Mouse (Mus musculus) midbrain, embryonic 16.5 days (tissue): ENCODE measurements around the gene Pfdn4. TPM values are rescaled to one million over a fixed set of nuclear protein-coding genes. Genes with fewer than 3 reads are reported as not detected.

Experiments used
- ATAC-seq: fragments of 200-750 bp; cut with Nextera tagmentation; 2 replicates; pipeline ENCODE4 v1.8.0; 2017; ENCODE audit warnings: moderate TSS enrichment
- H3K27ac ChIP-seq: fragments of 300-500 bp; sonication (generic); 2 replicates; pipeline ENCODE4 v1.5.1; 2014; ENCODE audit warnings: mild to moderate bottlenecking, low read length, mixed read lengths
- H3K27me3 ChIP-seq: fragments of 300-500 bp; sonication (generic); 2 replicates; pipeline ENCODE4 v1.6.1; 2014; ENCODE audit warnings: low read depth, low read length, mixed read lengths; ENCODE audit not compliant: control insufficient read depth, insufficient read depth
- H3K36me3 ChIP-seq: fragments of 300-500 bp; sonication (generic); 2 replicates; pipeline ENCODE4 v1.6.1; 2014; ENCODE audit warnings: mild to moderate bottlenecking, low read length, moderate library complexity, mixed read lengths; ENCODE audit not compliant: control insufficient read depth, insufficient read depth
- H3K4me1 ChIP-seq: fragments of 300-500 bp; sonication (generic); 2 replicates; pipeline ENCODE4 v1.6.1; 2014; ENCODE audit warnings: mild to moderate bottlenecking, low read length, mixed read lengths; ENCODE audit not compliant: control insufficient read depth, insufficient read depth
- H3K4me2 ChIP-seq: fragments of 300-500 bp; sonication (generic); 2 replicates; pipeline ENCODE4 v1.6.1; 2014; ENCODE audit warnings: mild to moderate bottlenecking, low read length, mixed read lengths
- H3K4me3 ChIP-seq: fragments of 300-500 bp; sonication (generic); 2 replicates; pipeline ENCODE4 v1.5.1; 2014; ENCODE audit warnings: low read depth, mild to moderate bottlenecking, low read length, moderate library complexity, mixed read lengths
- H3K9ac ChIP-seq: fragments of 300-500 bp; sonication (generic); 2 replicates; pipeline ENCODE4 v1.6.1; 2014; ENCODE audit warnings: low read depth, low read length, mixed read lengths
- H3K9me3 ChIP-seq: fragments of 300-500 bp; sonication (generic); replicated peaks from 2 replicates; pipeline ENCODE4 v1.6.1; 2014; ENCODE audit warnings: mild to moderate bottlenecking, low read length, mixed read lengths; ENCODE audit not compliant: control insufficient read depth, poor library complexity, severe bottlenecking
- WGBS: fragments of 180-500 bp; shearing (Covaris S2); extraction: QIAGEN DNeasy Blood & Tissue Kit; methylation state at CpG from one replicate; pipeline ENCODE4 v1.1.7; 2014; 5-methylcytosine and 5-hydroxymethylcytosine counted together
- polyA plus RNA-seq: library from polyadenylated mRNA; unstranded; fragments of >200 nt; fragmentation: Nextera tagmentation; extraction: Ambion mirVana; gene quantifications from 2 replicates; pipeline ENCODE4 v1.2.1, GENCODE M21; 2015

The Pfdn4 gene
- polyA plus RNA-seq, 1 experiment from 2014 or later, result 133 TPM

DNA sequence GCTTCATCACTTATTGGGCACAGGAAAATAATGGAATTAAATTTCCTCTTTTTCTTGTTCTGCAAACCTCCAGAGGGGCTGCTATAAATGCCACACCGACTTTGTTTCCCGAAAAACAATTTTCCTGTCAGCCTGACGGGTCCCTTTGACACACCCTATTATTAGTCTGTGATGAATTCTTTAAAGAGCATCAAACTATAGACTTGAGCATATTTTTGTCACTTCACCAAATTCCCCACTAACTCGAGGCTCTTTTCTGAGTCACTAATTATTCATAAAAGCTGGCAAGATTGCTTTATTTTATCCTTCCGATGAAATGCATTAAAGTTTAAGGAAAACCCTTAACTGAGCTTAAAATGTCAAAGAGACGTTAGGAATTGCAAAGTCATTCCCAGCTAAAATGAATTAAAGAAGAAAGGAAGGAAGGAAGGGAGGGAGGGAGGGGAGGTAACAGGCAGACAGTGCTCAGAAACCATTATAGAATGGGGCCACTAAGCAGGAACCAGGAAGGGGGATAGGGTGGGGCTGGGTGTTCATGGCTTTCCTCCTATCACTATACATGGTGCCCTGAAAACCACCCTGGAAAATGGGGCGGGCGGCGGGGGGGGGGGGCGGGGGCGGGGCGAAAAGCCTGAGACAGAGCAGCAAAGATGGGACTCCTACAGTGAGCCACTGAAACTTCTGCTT is 38.0 kb downstream of the Pfdn4 start:
- 53% methylated on average over 12 of the region's 12 CpGs for WGBS

DNA sequence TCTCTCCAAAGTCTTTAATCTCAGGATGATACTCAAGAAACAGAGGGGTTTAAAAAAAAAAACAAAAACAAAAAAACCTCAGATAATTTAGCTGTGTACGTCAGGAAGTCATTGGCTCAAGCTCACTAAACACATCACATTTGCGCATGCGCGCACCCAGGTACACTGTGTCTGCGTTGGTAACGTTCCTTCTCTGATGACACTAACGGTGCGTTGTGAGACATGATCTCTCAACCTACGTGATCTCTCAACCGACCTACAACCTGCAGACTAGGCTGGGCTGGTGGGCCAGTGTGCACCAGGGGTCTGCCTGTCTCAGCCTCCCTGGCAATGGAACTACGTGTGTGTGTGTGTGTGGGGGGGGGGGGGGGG is 38.6 kb downstream of the Pfdn4 start:
- H3K36me3 ChIP-seq, result no peaks in the 10 kb centered on the region
- H3K4me3 ChIP-seq, result no peak overlapping the region
- no peak overlapping the region for H3K9ac ChIP-seq
- WGBS, result 94% methylated on average over 11 of the region's 11 CpGs
- H3K27ac ChIP-seq, result no peak overlapping the region
- no peak overlapping the region for H3K4me2 ChIP-seq
- no peaks in the 10 kb centered on the region for H3K27me3 ChIP-seq
- no peak for ATAC-seq
- peaks cover 3% of the 10 kb centered on the region; the same call in 1 of the 2 replicates for H3K4me1 ChIP-seq
- no peaks in the 10 kb centered on the region for H3K9me3 ChIP-seq

More for the DNA sequence above, 38.0 kb downstream of the Pfdn4 start:
- no peaks in the 10 kb centered on the region for H3K9me3 ChIP-seq
- H3K27me3 ChIP-seq, result no peaks in the 10 kb centered on the region
- H3K36me3 ChIP-seq, result no peaks in the 10 kb centered on the region
- no peak overlapping the region for H3K27ac ChIP-seq
- H3K4me1 ChIP-seq, result peaks cover 3% of the 10 kb centered on the region; the same call in 1 of the 2 replicates
- no peak for ATAC-seq
- no peak overlapping the region for H3K4me3 ChIP-seq
- no peak overlapping the region for H3K4me2 ChIP-seq
- no peak overlapping the region for H3K9ac ChIP-seq

DNA sequence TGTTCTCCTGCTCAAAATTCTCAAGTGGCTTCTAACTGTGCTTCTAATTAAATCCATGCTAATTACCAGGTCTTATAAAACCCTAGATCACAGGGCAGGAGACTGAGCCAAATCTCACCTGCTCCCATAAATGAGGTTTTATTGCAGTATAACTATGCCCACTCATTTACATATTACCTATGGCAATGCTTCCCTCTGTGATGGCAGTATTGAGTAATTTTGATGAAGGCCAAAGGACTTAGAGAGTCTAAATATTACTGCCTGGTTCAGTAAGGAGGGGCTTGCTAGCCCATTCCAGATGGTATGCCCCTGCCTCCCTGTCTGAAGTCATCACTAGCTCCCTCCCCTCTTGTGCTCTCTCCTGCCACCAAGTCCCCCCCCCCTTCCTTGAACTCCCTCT is 39.6 kb downstream of the Pfdn4 start:
- H3K27ac ChIP-seq, result no peak overlapping the region
- H3K4me3 ChIP-seq, result no peak overlapping the region
- no peaks in the 10 kb centered on the region for H3K9me3 ChIP-seq
- H3K9ac ChIP-seq, result no peak overlapping the region
- H3K4me1 ChIP-seq, result peaks cover 3% of the 10 kb centered on the region; the same call in 1 of the 2 replicates
- no peak overlapping the region for H3K4me2 ChIP-seq
- no peak for ATAC-seq
- H3K36me3 ChIP-seq, result no peaks in the 10 kb centered on the region
- no peaks in the 10 kb centered on the region for H3K27me3 ChIP-seq

DNA sequence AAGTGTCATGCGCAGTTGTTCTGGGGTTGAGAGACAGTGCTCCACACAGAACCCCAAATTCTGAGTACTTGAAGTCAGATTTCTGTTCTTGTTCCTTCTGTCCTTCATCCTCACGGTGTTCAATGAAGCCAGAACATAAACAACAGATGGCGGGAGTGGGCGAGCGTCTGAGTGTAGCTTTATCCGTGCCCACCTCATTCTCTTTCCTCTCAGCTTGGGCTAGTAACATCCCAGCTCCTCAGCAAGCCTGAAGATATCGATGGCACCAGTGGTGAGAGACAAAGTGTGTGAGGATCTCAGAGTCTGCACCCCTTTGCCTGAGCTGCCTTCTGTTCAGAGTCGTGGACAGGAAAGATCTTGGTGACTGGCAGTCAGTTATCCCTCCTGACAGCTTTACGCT is 43.0 kb downstream of the Pfdn4 start:
- Histone ChIP-seq H3K9ac (no peak overlapping the region), H3K36me3 (no peaks in the 10 kb centered on the region), H3K27ac (no peak overlapping the region), H3K4me2 (no peak overlapping the region), H3K27me3 (no peaks in the 10 kb centered on the region), H3K4me3 (no peak overlapping the region), H3K4me1 (peaks cover 3% of the 10 kb centered on the region; the same call in 1 of the 2 replicates), H3K9me3 (no peaks in the 10 kb centered on the region)
- ATAC-seq, result no peak
- 90% methylated on average over 9 of the region's 9 CpGs for WGBS

DNA sequence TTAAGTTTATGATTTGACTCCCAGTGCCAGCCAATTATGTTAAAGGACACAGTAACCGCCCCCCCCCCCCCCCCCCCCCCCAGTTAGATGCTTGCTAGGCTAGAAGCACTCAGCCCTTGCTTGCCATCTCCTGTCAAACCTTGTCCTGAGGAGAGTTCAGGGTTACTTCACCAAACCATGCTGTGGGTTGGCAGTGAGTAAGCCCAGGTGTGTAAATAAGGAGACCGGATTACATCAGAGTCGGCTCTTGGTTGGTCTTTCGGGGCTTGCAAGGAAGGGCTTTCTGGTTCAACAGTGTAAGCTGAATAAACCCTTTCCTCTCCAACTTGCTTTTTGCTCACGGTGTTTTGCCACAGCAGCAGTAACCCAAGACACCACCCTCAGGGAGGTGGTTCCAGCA is 47.4 kb downstream of the Pfdn4 start:
- ATAC-seq, result no peak
- Histone ChIP-seq H3K4me1 (no peaks in the 10 kb centered on the region), H3K9me3 (no peaks in the 10 kb centered on the region), H3K27me3 (no peaks in the 10 kb centered on the region), H3K9ac (no peak overlapping the region), H3K4me3 (no peak overlapping the region), H3K27ac (no peak overlapping the region), H3K36me3 (no peaks in the 10 kb centered on the region), H3K4me2 (no peak overlapping the region)
- WGBS, result 90% methylated on average over 5 of the region's 5 CpGs

DNA sequence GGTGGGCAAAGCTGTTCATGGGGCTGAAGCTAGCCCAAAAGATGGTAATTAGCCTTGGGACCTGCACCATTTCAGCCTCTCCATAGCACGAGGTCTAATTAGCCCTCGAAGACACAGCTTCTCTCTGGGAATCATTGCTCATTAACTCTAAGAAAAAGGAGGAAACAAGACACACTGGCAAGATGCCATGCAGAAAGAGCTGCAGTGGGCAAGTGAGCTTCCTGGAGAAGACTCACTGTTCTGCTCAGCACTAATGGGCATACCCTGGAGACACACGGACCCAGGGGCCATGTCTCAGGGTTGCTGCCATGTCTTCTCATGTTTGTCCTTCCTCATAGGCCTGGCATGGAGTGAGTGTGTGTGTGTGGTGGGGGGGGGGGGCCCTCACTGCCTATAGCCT is 47.9 kb downstream of the Pfdn4 start:
- ATAC-seq, result no peak
- 72% methylated on average over 3 of the region's 3 CpGs for WGBS
- no peak overlapping the region for H3K4me3 ChIP-seq
- H3K27ac ChIP-seq, result no peak overlapping the region
- no peaks in the 10 kb centered on the region for H3K36me3 ChIP-seq
- no peaks in the 10 kb centered on the region for H3K27me3 ChIP-seq
- H3K9ac ChIP-seq, result no peak overlapping the region
- H3K4me1 ChIP-seq, result no peaks in the 10 kb centered on the region
- no peak overlapping the region for H3K4me2 ChIP-seq
- H3K9me3 ChIP-seq, result no peaks in the 10 kb centered on the region

DNA sequence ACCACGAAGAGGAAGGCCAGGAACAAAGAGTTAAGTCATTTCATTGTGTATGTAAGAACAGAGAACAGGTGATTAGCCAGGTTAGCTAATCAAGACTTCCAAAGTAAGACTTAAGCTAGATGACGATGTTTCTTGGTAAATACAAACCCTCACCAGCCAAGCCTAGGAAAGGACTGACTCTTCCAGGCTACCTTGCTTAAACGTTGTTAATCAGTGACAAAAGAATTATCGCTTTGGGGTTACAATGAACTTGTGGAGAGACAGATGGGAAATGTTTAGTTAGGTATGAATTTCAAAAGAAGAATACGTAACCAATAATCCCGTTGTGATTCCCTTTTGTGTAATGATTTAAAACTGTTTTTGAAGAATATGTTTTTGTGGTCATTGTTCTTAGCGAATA is 48.7 kb downstream of the Pfdn4 start:
- ATAC-seq, result no peak
- 89% methylated on average over 7 of the region's 7 CpGs for WGBS

DNA sequence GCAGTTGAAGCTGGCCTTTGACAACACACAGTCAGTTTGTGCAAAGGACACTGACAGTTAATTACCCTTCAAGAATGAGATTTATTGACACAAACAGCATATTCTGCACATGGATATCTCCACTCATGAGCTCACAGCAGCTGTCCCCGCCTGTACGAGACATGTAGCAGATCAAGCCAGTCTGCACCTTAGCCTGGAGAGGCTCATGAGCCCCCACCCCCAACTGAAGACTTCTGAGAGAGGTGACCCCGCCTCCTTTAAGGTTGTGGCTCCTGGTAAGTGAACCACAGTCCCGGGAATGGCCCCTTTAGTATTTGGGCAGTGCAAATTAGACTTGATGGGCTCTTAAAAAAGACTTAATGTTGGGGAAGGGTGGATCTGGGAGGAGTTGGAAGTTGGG is 49.5 kb downstream of the Pfdn4 start:
- Histone ChIP-seq H3K9ac (no peak overlapping the region), H3K4me1 (0 out of 2 replicates have a peak, but pooled peaks cover 1% of the 10 kb centered on the region), H3K36me3 (no peaks in the 10 kb centered on the region), H3K27ac (no peak overlapping the region), H3K27me3 (no peaks in the 10 kb centered on the region), H3K4me2 (no peak overlapping the region), H3K9me3 (no peaks in the 10 kb centered on the region), H3K4me3 (no peak overlapping the region)
- no peak for ATAC-seq
- WGBS, result 61% methylated on average over 4 of the region's 4 CpGs

More for the DNA sequence above, 48.7 kb downstream of the Pfdn4 start:
- no peaks in the 10 kb centered on the region for H3K4me1 ChIP-seq
- no peaks in the 10 kb centered on the region for H3K27me3 ChIP-seq
- no peak overlapping the region for H3K9ac ChIP-seq
- no peak overlapping the region for H3K4me2 ChIP-seq
- no peak overlapping the region for H3K27ac ChIP-seq
- no peaks in the 10 kb centered on the region for H3K36me3 ChIP-seq
- H3K4me3 ChIP-seq, result no peak overlapping the region
- H3K9me3 ChIP-seq, result no peaks in the 10 kb centered on the region

DNA sequence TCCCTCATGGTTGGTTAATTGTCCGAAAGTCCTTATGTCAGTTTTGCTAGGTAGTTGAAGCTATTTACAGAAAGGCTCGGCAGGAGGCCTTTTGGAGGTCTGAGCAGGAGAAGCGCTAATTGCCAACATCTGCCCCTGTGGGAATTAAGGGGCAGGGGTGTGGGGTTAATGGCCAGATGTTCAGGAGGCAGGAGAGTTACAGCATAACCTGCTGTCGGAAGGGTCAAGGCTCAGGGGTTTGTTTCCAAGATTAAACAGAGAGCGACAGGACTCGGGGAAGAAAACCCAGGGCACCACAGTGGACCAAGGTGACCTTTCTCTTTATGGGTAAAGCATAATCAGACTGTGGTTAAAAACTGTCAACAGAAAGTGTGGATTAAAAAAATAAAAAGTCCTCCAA is 51.3 kb downstream of the Pfdn4 start:
- 0 out of 2 replicates have a peak, but pooled peaks cover 3% of the 10 kb centered on the region for H3K4me1 ChIP-seq
- no peaks in the 10 kb centered on the region for H3K9me3 ChIP-seq
- H3K9ac ChIP-seq, result no peak overlapping the region
- WGBS, result 15% methylated on average over 6 of the region's 6 CpGs
- H3K27ac ChIP-seq, result no peak overlapping the region
- H3K4me3 ChIP-seq, result no peak overlapping the region
- H3K27me3 ChIP-seq, result no peaks in the 10 kb centered on the region
- no peak overlapping the region for H3K4me2 ChIP-seq
- H3K36me3 ChIP-seq, result no peaks in the 10 kb centered on the region
- ATAC-seq, result no peak
